Mouse (Mus musculus) lung, adult 2 months (tissue): Measurements from ENCODE around the gene Txndc11. TPM values are rescaled to one million over a fixed set of nuclear protein-coding genes. Genes with fewer than 3 reads are reported as not detected.

Experiments used
- DNase-seq: peaks from one replicate; pipeline ENCODE4 v3.0.0; 2022
- H3K4me1 ChIP-seq: fragments of 200-500 bp; 2 replicates; pipeline ENCODE4 v1.6.1; 2011; ENCODE audit warnings: low read length; ENCODE audit not compliant: control insufficient read depth, insufficient read depth
- H3K4me3 ChIP-seq: fragments of 200-500 bp; replicated peaks from 2 replicates; pipeline ENCODE3; 2011; ENCODE audit warnings: low read depth, mild to moderate bottlenecking, control low read depth, low read length; ENCODE audit errors: extremely low read depth
- CTCF ChIP-seq: fragments of 200-500 bp; IDR thresholded peaks from 2 replicates; pipeline ENCODE4 v1.5.1; 2011; ENCODE audit warnings: mild to moderate bottlenecking, low read length, control low read depth; ENCODE audit not compliant: insufficient read depth
- POLR2A ChIP-seq: fragments of 200-500 bp; IDR thresholded peaks from 2 replicates; pipeline ENCODE4 v1.6.1; 2011; ENCODE audit warnings: low read depth, mild to moderate bottlenecking, control low read depth, low read length, borderline replicate concordance; ENCODE audit errors: extremely low read depth
- WGBS: fragments of 180-500 bp; shearing (Covaris S2); methylation state at CpG from one replicate; pipeline ENCODE4 v1.1.7; 2018; 5-methylcytosine and 5-hydroxymethylcytosine counted together
- polyA plus RNA-seq: library from polyadenylated mRNA; depleted of rRNA; stranded (reverse); fragments of >200 nt; gene quantifications from 2 replicates; pipeline ENCODE4 v1.2.3, GENCODE M21; 2012; rRNA removed

Txndc11 gene
- polyA plus RNA-seq, 1 experiment, result 23.2 TPM

- TF ChIP-seq POLR2A (no peak), CTCF (no peak)
- WGBS, result 88% methylated on average over 4 of the region's 4 CpGs
- no peak for DNase-seq
- no peaks in the 10 kb centered on the region for H3K4me1 ChIP-seq
- no peak overlapping the region for H3K4me3 ChIP-seq
Observed at GRCm38 (mm10) chr16:11030844-11031243, 103.6 kb downstream of the Txndc11 start.

GRCm38 (mm10) chr16:11028206-11028605 is 106.2 kb downstream of the Txndc11 start:
- Histone ChIP-seq H3K4me1 (no peaks in the 10 kb centered on the region), H3K4me3 (no peak overlapping the region)
- 84% methylated on average over 7 of the region's 7 CpGs for WGBS
- no peak for DNase-seq
- no peak for TF ChIP-seq POLR2A
- TF ChIP-seq CTCF, result no peak

Other genes starting within 250 kb of the Txndc11 start
- 41.8 and 50.6 TPM in 2 replicates for gene Snn, start 73.7 kb downstream of the Txndc11 start, polyA plus RNA-seq
- gene Litaf, start 68.5 kb downstream of the Txndc11 start, polyA plus RNA-seq, result 207 and 215 TPM in 2 replicates
- 44.1 and 73.2 TPM in 2 replicates for gene Zc3h7a, start 41.7 kb upstream of the Txndc11 start, polyA plus RNA-seq
- gene Rsl1d1, start 68.7 kb upstream of the Txndc11 start, polyA plus RNA-seq, result 3.7 and 6.0 TPM in 2 replicates
- 23.5 and 33.7 TPM in 2 replicates for gene Gspt1, start 119.7 kb upstream of the Txndc11 start, polyA plus RNA-seq
- gene Tnfrsf17, start 179.2 kb upstream of the Txndc11 start, polyA plus RNA-seq, result 0.36 and 0.41 TPM in 2 replicates
- 8.5 and 10.6 TPM in 2 replicates for gene Snx29, start 188.3 kb upstream of the Txndc11 start, polyA plus RNA-seq